Mouse (Mus musculus) mouse trophoblast stem cell (cell line): ENCODE results near the gene Lipc.

Experiments
- in situ Hi-C, 2 experiments: fragments of 300-500 bp; cut with MseI, MboI; formaldehyde crosslinking; loops; 2 replicates in 1 of 2; 3 replicates in 1 of 2; pipeline ENCODE4 v1.15.1; 2025

The Lipc gene

GRCm38 (mm10) chr9:70952126-70952525 is at the start of gene Lipc:
Lipc (minus strand) TSS chr9:70952226.
- in situ Hi-C loops = no loop called here

GRCm38 (mm10) chr9:70999161-70999560 is 47.1 kb upstream of the Lipc start:
- in situ Hi-C loops = no loop called here

- in situ Hi-C loops = no loop called here
Observed at GRCm38 (mm10) chr9:70998719-70999118, 46.7 kb upstream of the Lipc start.

- in situ Hi-C loops = no loop called here
Observed at GRCm38 (mm10) chr9:70993326-70993725, 41.3 kb upstream of the Lipc start.

- in situ Hi-C loops = no loop called here
Observed at GRCm38 (mm10) chr9:70991401-70991800, 39.4 kb upstream of the Lipc start.

- in situ Hi-C loops = no loop called here
Observed at GRCm38 (mm10) chr9:70987210-70987609, 35.2 kb upstream of the Lipc start.

GRCm38 (mm10) chr9:70982991-70983480 is 31.0 kb upstream of the Lipc start:
- in situ Hi-C loops = no loop called here

GRCm38 (mm10) chr9:70981721-70982120 is 29.7 kb upstream of the Lipc start:
- in situ Hi-C loops = no loop called here

GRCm38 (mm10) chr9:70979641-70980040 is 27.6 kb upstream of the Lipc start:
- in situ Hi-C loops = no loop called here

GRCm38 (mm10) chr9:70979171-70979570 is 27.1 kb upstream of the Lipc start:
- in situ Hi-C loops = no loop called here

GRCm38 (mm10) chr9:70977392-70977791 is 25.4 kb upstream of the Lipc start:
- in situ Hi-C loops = no loop called here

- in situ Hi-C loops = no loop called here
Observed at GRCm38 (mm10) chr9:70975921-70976320, 23.9 kb upstream of the Lipc start.

- in situ Hi-C loops = no loop called here
Observed at GRCm38 (mm10) chr9:70973286-70973685, 21.3 kb upstream of the Lipc start.

GRCm38 (mm10) chr9:70969244-70969643 is 17.2 kb upstream of the Lipc start:
- in situ Hi-C loops = no loop called here

GRCm38 (mm10) chr9:70965999-70966994 is 14.3 kb upstream of the Lipc start:
- in situ Hi-C loops = no loop called here

GRCm38 (mm10) chr9:70965422-70965821 is 13.4 kb upstream of the Lipc start:
- in situ Hi-C loops = no loop called here

- in situ Hi-C loops = no loop called here
Observed at GRCm38 (mm10) chr9:70965011-70965410, 13.0 kb upstream of the Lipc start.

GRCm38 (mm10) chr9:70963461-70963891 is 11.4 kb upstream of the Lipc start:
- in situ Hi-C loops = no loop called here

- in situ Hi-C loops = no loop called here
Observed at GRCm38 (mm10) chr9:70962781-70963455, 10.9 kb upstream of the Lipc start.

GRCm38 (mm10) chr9:70960301-70960700 is 8.3 kb upstream of the Lipc start:
- in situ Hi-C loops = no loop called here

GRCm38 (mm10) chr9:70959866-70960265 is 7.8 kb upstream of the Lipc start:
- in situ Hi-C loops = no loop called here

- in situ Hi-C loops = no loop called here
Observed at GRCm38 (mm10) chr9:70959447-70959846, 7.4 kb upstream of the Lipc start.
